Mouse (Mus musculus): ENCODE results near the gene Dagla. TPM values are rescaled to one million over a fixed set of nuclear protein-coding genes. Genes with fewer than 3 reads are reported as not detected.

Gene Dagla
- polyA plus RNA-seq, 1 experiment, result not detected

- no peak for TF ChIP-seq GATA1 (IDR thresholded peaks at IDR 0.05; ENCODE audit: low read length)
Measured at GRCm38 (mm10) chr19:10213796-10214471, 90.7 kb downstream of the Dagla start.

GRCm38 (mm10) chr19:10210885-10211284 lies 93.8 kb downstream of the Dagla start:
- no peak for TF ChIP-seq GATA1 (IDR thresholded peaks at IDR 0.05; ENCODE audit: low read length)

- no peak for TF ChIP-seq GATA1 (IDR thresholded peaks at IDR 0.05; ENCODE audit: low read length)
Measured at GRCm38 (mm10) chr19:10208851-10209250, 95.8 kb downstream of the Dagla start.

- no peak for TF ChIP-seq GATA1 (IDR thresholded peaks at IDR 0.05; ENCODE audit: low read length)
Measured at GRCm38 (mm10) chr19:10205051-10205450, 99.6 kb downstream of the Dagla start.

GRCm38 (mm10) chr19:10204616-10205001 lies 100.1 kb downstream of the Dagla start:
- TF ChIP-seq GATA1 (IDR thresholded peaks at IDR 0.05; ENCODE audit: low read length), result no peak

- TF ChIP-seq GATA1 (IDR thresholded peaks at IDR 0.05; ENCODE audit: low read length), result no peak
Measured at GRCm38 (mm10) chr19:10203848-10204615, 100.6 kb downstream of the Dagla start, which contains the start of the genes Tmem258 and Fen1. Gene Tmem258, plus strand, starts transcription at chr19:10204014. Gene Fen1, minus strand, starts transcription at chr19:10204169.

GRCm38 (mm10) chr19:10203146-10203847 lies 101.4 kb downstream of the Dagla start:
- no peak for TF ChIP-seq GATA1 (IDR thresholded peaks at IDR 0.05; ENCODE audit: low read length)

GRCm38 (mm10) chr19:10198723-10199122 lies 106.0 kb downstream of the Dagla start:
- no peak for TF ChIP-seq GATA1 (IDR thresholded peaks at IDR 0.05; ENCODE audit: low read length)

- TF ChIP-seq GATA1 (IDR thresholded peaks at IDR 0.05; ENCODE audit: low read length), result no peak
Measured at GRCm38 (mm10) chr19:10198286-10198685, 106.4 kb downstream of the Dagla start.

- no peak for TF ChIP-seq GATA1 (IDR thresholded peaks at IDR 0.05; ENCODE audit: low read length)
Measured at GRCm38 (mm10) chr19:10197130-10197529, 107.5 kb downstream of the Dagla start.

Other genes with a start within 250 kb of the Dagla start
- gene Fads2, start 203.1 kb downstream of the Dagla start, polyA plus RNA-seq (2012), result 242 and 256 TPM in 2 replicates
- gene Fads1, start 122.0 kb downstream of the Dagla start, polyA plus RNA-seq (2012), result 204 and 238 TPM in 2 replicates
- gene Tmem258, start 100.9 kb downstream of the Dagla start, polyA plus RNA-seq (2012), result 11.2 and 21.0 TPM in 2 replicates
- 46.2 and 93.9 TPM in 2 replicates for gene Fen1, start 100.7 kb downstream of the Dagla start, polyA plus RNA-seq (2012)
- not detected in 2 replicates for gene Myrf, start 64.1 kb downstream of the Dagla start, polyA plus RNA-seq (2012)
- gene Syt7, start 84.2 kb upstream of the Dagla start, polyA plus RNA-seq (2012), result not detected in 2 replicates
- not detected in 2 replicates for gene Lrrc10b, start 152.6 kb upstream of the Dagla start, polyA plus RNA-seq (2012)
- gene Ppp1r32, start 178.1 kb upstream of the Dagla start, polyA plus RNA-seq (2012), result 0.35 and 0.75 TPM in 2 replicates
- gene Cpsf7, start 220.4 kb upstream of the Dagla start, polyA plus RNA-seq (2012), result 29.9 and 62.4 TPM in 2 replicates
- gene Sdhaf2, start 221.3 kb upstream of the Dagla start, polyA plus RNA-seq (2012), result 5.0 and 5.7 TPM in 2 replicates